Mouse (Mus musculus) embryonic fibroblast, embryonic 13.5 days (primary cell): Measurements from ENCODE around the gene Dnmt1.

Experiments used
- CTCF ChIP-seq: IDR thresholded peaks from 2 replicates; pipeline ENCODE4 v1.5.1; 2011; ENCODE audit warnings: mild to moderate bottlenecking, control low read depth, low read length, moderate library complexity, borderline replicate concordance; ENCODE audit not compliant: insufficient read depth
- POLR2A ChIP-seq: IDR thresholded peaks from 2 replicates; pipeline ENCODE4 v1.6.1; 2011; ENCODE audit warnings: low read depth, mild to moderate bottlenecking, control low read depth, low read length, moderate library complexity

DNA sequence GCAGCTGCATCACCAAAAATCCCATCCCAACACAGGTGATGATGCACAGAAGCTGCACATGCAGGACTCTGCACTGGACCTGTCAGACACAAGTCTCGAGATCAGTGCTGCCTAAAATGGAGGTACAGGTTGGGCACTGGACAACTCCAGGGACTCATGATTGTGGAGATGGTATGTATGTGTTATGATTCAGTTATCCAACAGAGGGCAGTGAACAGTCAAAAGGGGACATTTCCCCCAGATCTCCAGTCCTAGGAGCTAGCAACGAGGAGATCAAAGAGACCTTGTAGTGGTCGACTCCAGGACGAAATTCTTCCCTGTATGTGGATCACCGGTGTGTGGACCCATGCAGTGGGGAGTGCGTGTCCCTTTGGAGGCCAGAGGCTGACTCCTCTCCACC is 99.8 kb downstream of the Dnmt1 start:
- no peak for TF ChIP-seq POLR2A
- TF ChIP-seq CTCF, result no peak
